Mouse (Mus musculus) B cell, adult 62 days (primary cell): ENCODE data around the gene Olfr130. TPM values are rescaled to one million over a fixed set of nuclear protein-coding genes. Genes with fewer than 3 reads are reported as not detected.

Experiments
- total RNA-seq: library from RNA; stranded (reverse); gene quantifications from 4 replicates; pipeline ENCODE4 v1.2.4, GENCODE M21; 2023

The Olfr130 gene
- total RNA-seq = not detected in 4 replicates

DNA sequence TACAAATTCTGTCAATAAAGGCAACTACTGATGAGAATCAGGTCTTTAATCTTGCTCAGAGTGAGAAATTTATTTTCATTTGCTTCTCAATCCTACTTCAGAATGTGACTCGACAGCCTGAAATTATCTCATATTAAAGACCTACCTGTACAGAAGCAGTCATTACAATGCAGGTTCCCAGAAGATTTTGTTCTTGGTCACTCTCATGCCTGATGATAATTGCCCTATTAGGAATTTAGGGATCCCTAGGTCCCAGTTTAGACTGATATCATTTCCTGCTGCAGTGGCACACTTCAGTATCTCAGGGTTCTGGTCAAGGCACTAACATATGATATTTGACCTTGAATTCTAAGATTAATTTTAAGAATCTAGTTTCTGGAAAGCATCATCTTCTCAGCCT lies at the start of gene Olfr130:
Gene Olfr130 (plus strand): TSS at position 301 of the 400 bp plus-strand sequence.

DNA sequence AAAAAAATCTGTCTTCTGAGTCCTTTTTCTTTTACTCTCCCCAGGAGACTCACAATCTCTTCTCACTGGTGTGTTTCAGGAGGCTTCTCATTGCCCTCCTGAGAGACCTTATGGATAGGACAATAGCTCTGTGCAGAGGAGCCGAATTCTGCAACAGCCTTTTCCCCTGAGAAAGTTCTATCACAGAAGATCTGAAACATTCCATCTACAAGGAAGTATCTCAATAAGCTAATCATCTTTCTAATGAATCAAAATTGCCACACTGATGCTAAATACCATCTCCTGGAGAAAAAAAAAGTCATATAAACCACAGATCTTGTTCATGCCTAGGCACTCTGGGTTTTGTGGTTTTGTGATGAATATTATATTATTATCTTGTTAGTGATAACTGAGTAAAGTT lies 3.7 kb upstream of the Olfr130 start, which contains the start of gene Olfr129:
Gene Olfr129 (minus strand): TSS at position 101 of the 400 bp plus-strand sequence.

DNA sequence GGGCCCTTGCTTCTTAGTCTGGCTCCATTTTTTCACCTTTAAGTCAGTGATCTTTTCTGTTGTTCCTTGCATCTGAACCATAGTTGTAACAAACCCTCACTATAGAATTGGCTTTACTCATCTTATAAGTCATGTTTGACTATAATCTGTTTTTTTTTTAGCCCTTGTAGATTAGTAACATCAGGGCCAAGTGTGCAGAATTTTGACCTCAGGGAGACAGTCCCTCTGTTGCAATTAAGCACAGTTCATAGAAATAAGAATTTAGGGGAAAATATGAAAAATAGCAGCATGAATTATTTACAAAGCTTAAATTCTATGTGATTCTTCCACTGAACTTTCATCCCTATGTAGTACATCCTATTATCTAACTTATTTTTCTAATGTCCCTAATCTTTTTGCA lies 24.9 kb downstream of the Olfr130 start, which contains the start of gene Olfr131:
Gene Olfr131 (minus strand): TSS at position 101 of the 400 bp plus-strand sequence.

Other genes starting within 250 kb of the Olfr130 start
- gene Olfr125, start 231.0 kb upstream of the Olfr130 start, total RNA-seq = not detected in 4 replicates
- gene Olfr126, start 216.4 kb upstream of the Olfr130 start, total RNA-seq = not detected in 4 replicates
- gene Olfr127, start 163.5 kb upstream of the Olfr130 start, total RNA-seq = not detected in 4 replicates
- not detected in 4 replicates for gene Olfr128, start 143.4 kb upstream of the Olfr130 start, total RNA-seq
- not detected in 4 replicates for gene Olfr761, start 110.8 kb upstream of the Olfr130 start, total RNA-seq
- gene Olfr129, start 3.8 kb upstream of the Olfr130 start, total RNA-seq = not detected in 4 replicates
- gene Olfr131, start 24.8 kb downstream of the Olfr130 start, total RNA-seq = not detected in 4 replicates
- gene Olfr132, start 70.6 kb downstream of the Olfr130 start, total RNA-seq = not detected in 4 replicates
- not detected in 4 replicates for gene Olfr133, start 81.4 kb downstream of the Olfr130 start, total RNA-seq
- not detected in 4 replicates for gene Olfr134, start 107.5 kb downstream of the Olfr130 start, total RNA-seq
- gene Olfr135, start 140.4 kb downstream of the Olfr130 start, total RNA-seq = not detected in 4 replicates
- not detected in 4 replicates for gene Olfr138, start 197.1 kb downstream of the Olfr130 start, total RNA-seq
- gene Olfr137, start 243.6 kb downstream of the Olfr130 start, total RNA-seq = not detected in 4 replicates